Mouse (Mus musculus) layer of hippocampus, adult 8-10 months (tissue): Measurements from ENCODE around the gene Snph. TPM values are rescaled to one million over a fixed set of nuclear protein-coding genes. Genes with fewer than 3 reads are reported as not detected.

ENCODE experiments used
- DNase-seq, 2 experiments: peaks; one replicate each; pipeline ENCODE4 v3.0.0; 2022; ENCODE audit warnings: low spot score in 2 of 2
- total RNA-seq, 4 experiments: library from RNA; stranded (reverse); gene quantifications; 2 replicates each; pipeline ENCODE4 v1.2.4; 2022

Gene Snph
- total RNA-seq: 100 to 1,000 TPM; 348 to 418 (median 386) TPM

DNA sequence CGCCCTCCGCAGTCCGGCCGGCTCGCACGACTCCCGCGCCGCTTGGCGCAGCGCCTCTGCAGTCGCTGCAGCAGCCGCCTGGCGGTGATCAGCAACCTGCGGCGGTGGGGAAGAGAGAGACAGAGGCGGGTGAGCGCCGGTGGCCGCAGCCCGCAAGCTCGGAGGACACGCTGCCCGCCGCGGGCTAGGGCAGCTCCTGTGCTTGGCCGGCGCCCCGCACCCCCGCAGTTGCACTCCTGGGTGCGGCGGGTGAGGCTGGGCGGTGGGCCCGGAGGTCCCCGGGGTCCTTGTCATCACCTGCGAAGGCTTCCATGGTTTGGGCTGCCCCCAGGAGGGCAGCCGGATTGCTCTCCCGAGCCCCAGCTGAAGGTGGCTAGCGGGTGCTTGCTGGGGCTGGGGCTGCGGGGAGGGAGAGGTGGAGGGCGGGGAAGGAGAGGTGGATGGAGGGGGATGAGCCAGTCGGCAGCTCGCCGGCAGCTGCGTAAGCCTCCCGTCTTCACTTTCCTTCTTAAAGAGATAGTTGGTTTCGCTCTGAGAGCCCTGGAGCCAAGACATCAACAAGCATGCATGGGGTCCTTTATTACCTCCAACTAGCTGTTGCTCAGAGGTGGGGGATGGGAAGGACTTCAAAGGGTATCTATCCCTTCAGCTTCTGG, at the start of gene Snph:
Gene Snph (minus strand): TSS at position 435 of the 656 bp plus-strand sequence.
- DNase-seq: peak; percentile 74 to 79

DNA sequence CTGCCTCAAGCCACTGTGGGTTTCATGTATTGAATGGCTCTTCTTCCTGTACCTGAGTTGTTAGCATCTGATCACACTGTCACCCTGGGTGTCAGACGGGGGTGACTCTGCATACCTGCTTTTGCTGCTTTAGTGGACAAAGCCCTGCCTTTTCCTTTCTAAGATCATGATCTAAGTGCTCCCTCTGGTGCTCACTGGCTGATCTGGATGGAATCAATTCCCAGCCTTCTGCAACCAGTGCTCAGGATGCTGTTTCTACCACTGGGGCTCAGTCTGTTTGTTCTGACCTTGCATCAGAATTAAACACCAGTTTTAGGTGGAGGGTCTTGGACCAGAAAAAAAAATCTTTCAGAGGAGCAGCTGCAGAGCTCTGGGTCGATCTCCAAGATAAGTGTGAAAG, 43.8 kb upstream of the Snph start:
- DNase-seq: peak in 1 of 2 experiments; percentile 18

DNA sequence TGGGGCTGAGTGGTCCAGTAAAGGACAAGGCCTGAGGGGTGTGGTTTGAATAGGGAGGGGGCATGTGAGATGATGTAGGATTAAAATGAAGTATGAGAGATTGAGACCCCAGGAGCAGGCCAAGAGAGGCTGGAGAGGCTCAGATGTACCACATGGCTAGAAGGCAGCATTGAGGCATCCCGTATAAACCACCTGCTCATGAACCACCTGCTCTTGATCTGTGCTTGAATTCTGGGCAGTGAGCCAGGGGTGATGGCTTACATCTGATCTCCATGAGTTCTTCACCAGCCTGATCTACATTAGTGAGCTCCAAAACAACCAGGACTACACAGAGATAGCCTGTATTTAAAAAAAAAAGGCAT, 38.6 kb upstream of the Snph start:
- DNase-seq: no peak

DNA sequence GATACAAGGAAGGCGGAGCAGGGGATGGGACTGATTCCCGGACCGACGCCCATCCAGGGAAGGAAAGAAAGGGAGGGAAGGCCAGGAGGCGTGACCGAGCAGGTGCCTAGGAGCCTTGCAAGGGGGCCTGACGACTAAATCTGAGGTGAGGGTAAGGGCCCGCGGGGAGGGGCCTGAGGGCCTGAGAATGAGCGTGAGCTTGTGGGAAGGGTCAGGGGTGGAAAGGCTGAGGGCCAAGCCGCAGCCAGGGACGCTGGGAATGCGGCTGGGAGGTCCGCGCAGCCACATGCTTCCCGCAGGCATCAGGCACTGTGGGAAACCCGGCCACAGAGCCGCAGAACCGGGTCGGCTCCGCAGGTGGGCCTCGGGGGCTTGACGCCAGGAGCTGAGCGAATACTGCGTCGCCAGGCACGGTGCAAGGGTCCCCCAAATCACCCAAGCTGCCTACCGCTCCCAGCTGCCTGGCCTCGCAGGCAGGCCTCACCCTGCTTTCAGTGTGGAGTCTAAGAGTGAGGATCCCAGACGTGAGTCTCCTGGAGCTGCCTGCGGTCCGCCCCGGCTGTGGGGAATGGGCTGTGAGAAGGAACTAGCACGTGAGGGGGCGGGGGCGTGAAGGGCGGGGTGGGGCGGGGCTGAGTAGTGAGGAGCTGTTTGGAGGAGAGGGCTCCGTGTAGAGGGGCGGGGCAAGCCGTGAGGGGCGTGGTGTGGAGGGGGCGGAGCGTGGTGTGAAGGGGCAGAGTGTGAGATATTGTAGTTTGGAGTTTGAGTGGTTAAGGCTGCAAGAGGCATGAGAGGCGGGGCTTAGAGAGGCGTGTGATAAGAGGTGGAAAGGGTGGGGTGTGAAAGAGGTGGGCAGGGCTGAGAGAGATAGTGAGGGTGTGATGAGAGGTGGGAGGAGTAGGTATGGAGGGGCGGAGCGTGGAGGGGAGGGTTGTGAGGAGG, 37.9 kb upstream of the Snph start:
- DNase-seq: no peak

DNA sequence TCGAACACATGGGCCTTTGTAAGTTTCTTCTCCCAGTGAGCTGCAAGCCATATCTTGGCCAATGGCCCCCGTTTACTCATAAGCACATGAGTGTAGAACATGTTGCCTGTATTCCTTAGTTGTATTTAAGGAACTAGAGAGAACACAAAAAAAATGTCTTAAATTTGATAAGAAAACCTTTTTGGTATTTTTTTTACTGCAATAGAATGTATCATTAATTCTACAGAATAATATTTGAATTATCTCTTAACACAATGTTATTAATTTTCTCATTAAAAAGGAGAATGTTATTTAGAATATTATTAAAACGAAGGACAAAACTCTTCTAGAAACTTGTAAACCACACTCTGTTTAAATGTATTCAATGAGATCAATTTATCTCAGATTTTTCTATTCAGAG, 36.0 kb upstream of the Snph start, which contains the start of gene Rad21l:
Gene Rad21l (minus strand): TSS at position 101 of the 400 bp plus-strand sequence.
- no peak for DNase-seq

DNA sequence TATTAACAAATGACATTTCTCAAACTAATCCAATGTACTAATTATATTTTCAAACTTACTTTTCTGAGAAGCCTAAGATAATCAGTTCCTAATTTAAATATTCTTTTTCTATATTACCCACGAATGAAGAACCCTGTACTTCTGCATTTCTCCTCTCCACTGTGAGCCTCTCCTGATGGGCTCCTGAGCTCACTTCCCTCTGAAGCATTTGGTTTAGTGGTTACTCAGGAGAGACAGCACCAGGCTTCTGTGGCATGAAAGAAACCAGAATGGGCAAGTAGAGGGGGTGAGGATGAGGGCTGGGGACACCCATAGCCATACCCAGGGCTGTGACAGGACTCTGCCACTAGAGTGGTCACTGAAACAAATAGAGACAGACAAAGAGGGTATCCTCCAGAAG, 19.7 kb upstream of the Snph start:
- no peak for DNase-seq

DNA sequence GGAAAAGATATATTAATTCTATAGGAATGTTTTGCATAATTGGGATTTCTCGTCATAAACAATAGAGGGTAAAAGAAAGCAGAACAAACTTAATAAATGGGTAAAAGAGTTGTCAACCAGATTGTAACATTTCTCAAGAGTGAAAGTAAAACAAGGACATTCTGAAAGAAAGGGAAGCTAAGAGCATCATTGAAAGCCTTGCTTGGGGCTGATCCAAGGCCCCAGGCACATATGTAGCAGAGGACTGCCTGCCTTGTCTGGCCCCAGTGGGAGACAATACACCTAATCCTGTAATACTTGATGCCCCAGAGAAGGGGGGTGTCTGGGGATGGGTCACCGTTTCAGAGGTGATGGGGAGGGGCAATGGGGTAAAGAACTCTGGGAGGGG, 3.6 kb upstream of the Snph start:
- no peak for DNase-seq

DNA sequence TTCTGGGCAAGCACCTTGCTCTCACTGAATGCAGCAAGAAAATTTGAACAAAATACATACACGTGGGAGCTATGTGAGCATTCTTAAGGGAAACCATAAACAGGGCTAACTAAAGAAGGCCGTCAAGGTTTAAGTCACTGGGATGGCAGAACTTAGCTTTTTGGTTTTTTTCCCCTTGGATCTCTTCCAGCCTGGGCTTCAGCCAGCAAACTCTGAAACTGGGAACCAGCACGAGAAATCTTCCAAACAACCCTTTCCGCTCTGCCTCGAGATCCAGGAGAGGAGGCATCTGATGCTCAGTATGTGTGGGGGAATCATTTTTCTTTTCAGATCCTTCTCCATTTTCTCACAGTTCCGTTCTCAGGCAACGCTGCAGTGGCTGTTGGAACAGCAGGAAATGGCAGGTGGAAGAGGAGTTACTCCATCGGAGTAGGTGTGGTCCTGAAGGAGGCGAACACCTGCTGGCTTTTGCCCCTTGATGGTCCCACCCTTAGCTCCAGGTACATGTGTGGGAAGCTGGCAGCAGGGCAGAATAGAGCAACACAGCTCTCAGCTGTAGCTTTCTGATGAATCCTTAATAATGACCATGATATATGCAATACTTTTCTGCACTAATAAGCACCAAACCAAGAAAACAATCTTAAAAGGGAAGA, 3.1 kb upstream of the Snph start:
- no peak for DNase-seq

DNA sequence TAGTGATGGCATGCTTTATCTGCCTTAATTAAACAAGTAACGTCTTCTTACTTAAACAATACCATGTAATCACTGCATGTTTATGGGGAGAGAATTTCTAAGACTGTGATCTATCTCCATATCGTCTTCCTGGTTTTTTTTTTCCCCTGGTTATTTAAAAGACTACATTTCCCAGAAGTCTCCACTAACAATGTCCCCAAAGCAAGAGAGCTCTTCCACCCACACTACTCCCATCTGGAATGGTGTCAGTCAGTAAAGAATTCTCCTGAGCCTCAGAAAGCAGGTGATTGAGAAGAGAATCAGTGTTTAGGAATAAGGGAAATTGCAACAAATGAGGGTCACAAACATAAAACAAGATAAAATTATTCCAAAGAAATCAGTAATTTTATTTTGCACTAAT, 2.5 kb upstream of the Snph start:
- DNase-seq: no peak

DNA sequence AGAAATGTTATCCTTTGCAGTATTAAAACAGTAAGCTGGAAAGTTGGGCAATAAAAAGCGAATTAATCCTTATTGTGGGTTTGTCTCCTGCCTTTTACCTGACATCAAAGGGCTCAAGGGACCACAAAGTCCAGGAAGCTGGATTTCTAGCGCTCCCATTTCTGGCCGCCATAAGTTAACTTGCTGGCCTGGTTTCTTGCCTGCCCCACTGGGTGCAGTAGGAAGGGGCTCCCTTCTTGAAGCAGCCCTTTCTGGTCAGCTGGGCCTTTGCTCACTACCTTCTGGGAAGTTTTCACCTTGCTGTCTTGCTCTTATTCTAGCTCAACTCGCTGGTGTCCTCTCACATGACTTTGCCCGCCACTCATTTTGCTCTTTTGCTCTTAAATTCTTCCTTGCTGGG, 589 bp upstream of the Snph start:
- DNase-seq: no peak

DNA sequence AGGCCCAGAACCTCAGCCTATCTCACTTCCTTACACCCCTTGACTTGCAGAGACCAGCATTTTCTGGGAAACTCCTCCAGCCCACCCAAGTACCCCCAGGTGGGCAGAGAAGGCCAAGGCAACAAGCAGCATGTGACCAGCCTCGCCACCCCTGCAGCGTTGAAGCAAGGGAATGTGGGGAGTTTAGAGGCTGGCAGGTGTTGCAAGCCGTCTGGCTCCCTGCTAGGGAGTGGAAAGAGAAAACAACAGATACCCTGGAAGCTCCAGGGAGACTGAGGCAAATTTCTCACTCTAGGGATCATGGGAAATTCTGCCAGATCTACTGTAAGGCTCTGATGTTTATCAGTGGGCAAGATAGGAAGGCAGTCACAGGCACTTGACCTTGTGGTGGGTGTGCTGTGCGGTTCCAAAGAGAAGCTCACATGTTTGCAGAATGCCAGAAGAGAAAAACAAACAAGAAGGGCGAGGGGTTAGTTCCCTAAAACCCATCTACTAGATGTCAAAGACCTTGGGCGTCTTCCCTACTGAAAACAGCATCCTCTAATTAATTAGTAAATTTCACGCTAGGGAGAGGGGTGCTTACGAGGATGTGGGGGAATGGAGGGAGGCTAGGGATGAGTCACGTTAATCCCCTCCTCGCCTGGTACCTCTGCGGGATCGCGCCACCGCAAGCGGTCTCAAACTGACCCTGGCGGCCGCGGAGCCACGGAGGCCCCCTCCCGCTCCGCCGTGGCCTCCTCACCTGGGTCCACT, 811 bp downstream of the Snph start:
- DNase-seq: peak in 1 of 2 experiments; percentile 38

DNA sequence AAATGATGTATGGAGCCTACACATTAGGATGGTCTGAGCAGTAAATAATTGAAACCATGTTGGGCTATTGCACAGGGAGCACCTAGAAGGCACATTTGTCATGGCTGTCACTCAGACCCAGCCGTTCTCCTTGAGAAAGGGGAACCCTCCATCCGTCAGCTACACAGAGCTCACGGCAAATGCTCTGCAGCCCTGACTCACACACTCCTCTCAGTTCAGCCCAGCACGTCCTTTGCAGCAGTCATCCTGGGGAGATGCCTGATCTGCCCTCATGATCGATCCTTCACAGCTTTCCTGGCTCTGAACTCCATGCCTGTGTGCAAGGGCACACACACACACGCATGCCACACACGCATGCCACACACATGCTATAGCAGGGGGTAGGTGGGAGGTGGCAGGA, 3.1 kb downstream of the Snph start:
- DNase-seq: peak in 1 of 2 experiments; percentile 3

DNA sequence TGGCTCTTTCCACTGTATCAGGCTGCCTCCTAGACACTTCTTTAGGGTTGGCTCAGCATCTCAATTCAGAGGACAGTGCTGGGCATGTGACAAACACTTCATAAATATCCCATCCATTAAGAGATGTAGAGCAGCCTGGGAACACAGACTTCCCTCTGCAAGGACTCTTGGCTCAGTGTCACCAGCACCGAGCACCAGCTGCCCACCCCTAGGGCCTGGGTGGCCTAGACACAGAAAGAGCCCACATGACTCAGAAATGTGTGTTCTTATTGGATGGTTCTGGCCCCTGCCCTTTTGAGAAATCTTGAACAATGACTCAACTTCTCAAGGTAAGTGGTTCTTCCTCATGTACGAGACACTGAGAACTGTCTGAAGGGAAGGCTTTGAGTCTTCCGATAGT, 4.4 kb downstream of the Snph start:
- peak in 1 of 2 experiments; percentile 8 for DNase-seq

DNA sequence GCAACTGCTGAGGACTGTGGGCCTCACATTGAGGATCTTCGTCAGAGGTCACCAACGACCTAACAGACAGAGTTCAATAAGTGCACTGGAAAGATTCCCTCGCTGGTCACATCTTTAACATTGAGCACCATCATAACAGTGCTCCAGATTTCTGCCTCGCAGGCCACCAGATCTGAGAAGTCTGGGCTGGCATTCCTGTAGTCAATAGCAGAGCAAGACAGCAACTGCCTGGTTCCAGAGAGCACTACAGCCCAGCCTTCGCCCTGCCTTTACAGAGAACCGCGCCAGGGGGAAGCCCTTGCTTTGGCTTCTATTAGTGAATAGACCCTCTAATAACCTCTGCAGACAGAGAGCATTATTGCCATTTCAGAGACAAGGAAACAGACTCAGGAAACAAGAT, 6.1 kb downstream of the Snph start:
- DNase-seq: peak in 1 of 2 experiments; percentile 3

DNA sequence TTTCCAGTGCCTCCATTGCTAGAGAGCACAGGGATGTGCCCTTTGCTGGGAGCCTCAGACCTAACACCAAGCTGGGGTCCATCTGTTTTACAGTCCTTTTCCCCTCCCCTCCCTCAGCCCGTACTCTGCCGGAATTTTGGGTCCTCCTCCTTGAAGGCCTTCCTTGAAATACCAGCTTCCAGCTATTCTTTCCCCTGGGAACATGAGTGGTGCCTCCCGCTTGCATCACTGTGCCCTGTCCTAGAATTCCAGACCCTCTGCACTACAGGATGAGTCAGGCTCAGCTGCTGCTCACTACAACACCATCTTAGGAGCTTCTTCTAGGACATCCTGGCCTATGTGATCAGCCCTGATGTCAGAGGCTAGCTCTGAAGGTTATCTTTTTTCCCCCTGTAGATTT, 8.6 kb downstream of the Snph start:
- peak; percentile 2 for DNase-seq

DNA sequence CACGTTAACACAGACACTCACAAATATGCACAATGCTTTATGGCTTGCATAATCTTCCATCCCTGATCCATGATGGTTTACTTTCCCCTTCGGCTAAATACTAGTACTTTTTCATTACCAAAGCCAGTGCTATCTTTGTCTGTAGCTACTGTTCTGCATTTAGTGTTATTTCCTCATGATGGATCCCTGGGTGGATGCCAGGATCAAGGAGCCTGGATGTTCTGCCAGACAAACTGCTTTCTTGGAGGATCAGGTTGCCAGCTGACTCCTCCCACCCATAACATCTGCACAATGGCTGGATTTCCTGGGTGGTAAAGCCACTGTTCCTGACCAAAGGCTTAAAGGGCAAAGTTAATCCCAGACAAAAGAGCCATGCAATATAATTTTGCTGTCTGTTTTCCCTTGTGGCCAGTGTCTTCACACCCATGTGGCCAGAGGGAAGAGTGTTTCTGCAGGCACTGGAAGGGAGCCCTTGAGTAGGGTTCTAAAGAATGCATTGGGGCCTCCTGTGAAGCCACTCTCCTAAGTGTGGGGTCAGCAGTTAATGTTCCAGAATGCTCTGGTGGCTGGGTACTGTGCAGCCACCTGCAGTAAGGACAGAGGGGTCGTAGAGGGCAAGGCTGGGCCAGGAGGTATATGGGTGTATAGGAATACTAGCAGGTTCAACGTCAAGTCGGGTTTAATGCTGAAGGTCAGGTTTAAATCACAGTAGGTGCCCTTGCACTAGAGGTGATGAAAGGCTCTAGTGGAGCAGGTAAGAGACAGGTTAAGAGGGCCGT, 15.7 kb downstream of the Snph start:
- peak in 1 of 2 experiments; percentile 68 for DNase-seq

DNA sequence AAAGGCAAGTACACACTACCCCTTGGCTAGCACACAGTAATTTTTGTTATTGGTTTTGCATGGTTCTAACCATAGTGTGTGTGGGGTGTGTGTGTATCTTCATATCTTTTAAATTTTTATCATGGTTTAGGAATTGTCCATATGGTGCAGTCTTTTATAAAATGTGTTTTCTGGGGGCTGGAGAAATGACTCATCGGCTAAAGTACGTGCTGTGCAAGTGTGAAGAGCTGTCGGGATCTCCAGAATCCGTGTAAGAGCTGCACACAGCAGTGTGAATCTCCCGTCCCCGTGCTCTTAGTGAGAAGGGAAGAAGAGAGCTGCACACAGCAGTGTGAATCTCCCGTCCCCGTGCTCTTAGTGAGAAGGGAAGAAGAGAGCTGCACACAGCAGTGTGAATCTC, 16.6 kb downstream of the Snph start:
- DNase-seq: peak; percentile 64

DNA sequence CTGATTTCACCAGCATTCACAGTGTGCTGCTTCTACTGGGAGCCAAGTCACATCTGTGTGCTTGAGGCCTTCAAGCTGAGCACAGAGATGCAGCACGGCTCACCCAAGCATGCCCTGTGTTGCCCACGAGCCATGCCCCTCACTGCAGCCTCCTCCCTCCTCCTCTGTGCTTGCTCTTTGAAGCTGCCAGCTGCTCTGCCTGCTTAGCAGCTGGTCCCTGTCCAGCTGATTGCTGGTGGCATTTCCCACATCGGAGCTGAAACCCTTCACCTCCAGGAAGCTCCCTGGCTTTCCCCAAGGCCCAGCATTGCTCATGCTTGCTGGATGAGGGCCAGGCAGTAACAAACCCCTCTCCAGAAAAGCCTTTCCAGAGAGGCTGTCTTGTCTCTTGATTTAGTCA, 22.4 kb downstream of the Snph start:
- no peak for DNase-seq

DNA sequence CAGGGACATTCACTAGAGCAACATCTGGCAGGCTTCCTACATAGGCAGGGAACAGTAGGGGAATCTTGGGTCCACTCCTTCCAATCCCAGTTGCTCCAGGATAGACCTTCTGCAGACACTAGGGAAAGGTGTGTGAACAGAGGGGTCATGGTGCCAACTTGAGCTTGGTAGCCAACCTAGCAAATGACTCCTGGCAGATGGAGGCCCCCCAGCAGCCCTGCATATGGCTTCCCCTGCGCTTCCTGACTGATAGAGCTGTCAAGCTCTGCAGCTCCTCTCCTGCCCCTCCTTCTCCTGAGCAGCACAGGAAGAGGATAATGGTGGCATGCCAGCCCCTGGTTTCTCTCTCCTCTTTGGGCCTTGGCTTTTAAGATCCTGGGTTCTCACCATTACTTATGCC, 24.0 kb downstream of the Snph start:
- no peak for DNase-seq

DNA sequence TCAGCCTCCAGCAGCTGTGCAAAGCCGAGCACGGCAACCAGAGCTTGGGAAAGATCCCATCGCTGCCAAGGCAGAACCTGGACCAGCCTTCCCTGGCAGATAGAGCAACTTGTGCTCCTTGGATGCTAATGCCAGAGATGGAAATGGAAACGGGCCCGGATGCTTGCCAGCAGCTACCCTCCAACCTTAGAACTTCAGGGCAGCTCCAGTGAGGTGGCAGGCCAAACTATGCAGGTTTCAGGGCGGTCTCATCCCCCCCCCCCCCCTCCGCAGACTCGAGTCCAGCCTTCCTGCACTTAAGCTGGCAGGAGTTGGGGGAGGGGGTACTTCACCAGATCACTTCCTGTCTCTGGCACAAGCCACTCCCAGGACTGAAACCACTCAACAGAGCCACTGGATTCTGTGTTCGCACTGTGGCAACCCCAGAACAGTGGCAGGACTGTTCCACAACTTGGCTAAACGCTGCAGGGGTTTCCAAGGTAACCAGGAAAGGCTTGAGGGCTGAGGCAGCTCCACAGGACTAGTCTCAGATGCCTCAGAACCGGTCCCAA, 26.9 kb downstream of the Snph start:
- DNase-seq: peak; percentile 84 to 88
